Mouse (Mus musculus) kidney, postnatal 10 days (tissue): ENCODE data around the gene Hexim1.
A peak's percentile ranks its signal among the peaks of the same experiment; 100 is the strongest.

Experiments
- DNase-seq: peaks from one replicate; pipeline ENCODE4 v3.0.0; 2021; ENCODE audit warnings: mixed read lengths

Gene Hexim1

DNA sequence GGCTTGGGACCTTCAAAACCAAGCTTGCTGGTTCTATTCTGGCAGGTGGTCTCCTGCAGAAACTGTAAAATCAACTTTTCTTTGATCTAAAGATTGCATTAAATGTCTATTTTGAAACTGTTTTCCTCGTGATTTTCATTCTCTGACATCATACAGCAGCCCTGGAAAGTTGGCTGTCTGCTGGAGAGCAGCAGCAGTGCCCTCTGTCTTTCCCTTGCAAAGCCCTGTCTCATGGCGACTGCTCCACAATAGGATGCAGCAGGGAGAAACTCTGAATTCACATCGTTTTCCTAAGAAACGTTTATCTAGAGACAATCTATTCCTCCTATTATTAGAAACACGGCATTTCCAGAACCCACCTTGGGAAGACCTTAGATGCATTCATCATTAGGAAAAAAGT, 3.6 kb downstream of the Hexim1 start:
- no peak for DNase-seq

GRCm38 (mm10) chr11:103120315-103120714, 4.3 kb downstream of the Hexim1 start:
- DNase-seq, result no peak

- peak; percentile 77 for DNase-seq
Measured at GRCm38 (mm10) chr11:103131701-103132575, 15.9 kb downstream of the Hexim1 start, which contains the start of gene Hexim2. Hexim2 (plus strand) TSS chr11:103132429.

- DNase-seq, result peak; percentile 100
Measured at GRCm38 (mm10) chr11:103132576-103133455, 16.8 kb downstream of the Hexim1 start.

DNA sequence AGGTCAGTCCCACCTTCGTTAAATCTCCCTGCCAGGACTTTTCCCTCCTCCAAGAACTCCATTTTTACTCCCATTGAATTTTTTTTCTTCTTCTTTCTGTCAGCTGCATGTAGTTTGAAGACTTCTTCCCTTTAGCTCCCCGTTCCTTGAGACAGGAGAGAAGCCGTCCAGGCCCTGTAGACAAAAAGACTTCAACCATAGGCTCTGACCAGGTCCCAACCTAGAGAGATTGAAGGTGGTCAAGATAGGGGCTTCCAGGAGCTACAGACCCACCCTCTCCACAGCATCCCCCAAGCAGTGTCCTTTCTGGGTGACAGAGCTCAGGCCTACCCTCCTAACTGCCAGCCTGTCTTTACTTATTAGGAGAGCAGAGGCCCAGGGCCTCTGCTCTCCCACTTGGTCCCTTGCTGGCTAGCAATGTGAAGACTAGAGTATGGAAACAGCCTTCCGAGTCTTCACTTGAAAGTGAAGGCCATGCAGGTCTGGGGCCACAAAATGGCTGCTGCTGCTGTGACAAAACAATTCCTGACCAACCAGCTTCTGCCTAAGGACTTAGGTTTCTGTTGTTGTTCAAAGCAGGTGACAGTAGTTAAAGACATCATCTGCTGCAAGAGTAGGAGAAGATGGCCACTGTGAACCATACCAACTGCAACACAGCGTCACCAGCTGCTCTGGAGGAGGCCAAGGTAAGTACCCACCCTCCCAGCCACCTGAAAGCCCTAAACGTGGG, 17.6 kb downstream of the Hexim1 start:
- DNase-seq, result no peak

DNA sequence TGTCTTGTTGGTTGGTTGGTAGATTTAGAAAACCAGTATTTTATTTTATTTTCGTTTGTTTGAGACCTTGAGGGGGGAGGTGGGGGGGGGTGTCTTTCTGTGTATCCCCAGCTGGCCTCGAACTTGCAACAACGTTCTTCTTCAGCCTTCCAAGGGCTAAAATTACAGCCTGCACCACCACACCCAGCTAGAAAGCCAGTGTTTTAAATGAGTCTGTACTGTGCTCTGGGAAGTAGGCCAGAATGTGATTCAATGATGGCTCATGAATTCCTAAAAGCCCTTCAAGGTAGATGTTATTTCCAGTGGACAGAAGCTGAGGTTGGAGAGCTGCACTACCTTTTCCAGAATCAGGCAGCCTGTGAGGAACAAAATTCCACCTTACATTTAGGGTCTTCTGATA, 18.2 kb downstream of the Hexim1 start:
- DNase-seq, result no peak

DNA sequence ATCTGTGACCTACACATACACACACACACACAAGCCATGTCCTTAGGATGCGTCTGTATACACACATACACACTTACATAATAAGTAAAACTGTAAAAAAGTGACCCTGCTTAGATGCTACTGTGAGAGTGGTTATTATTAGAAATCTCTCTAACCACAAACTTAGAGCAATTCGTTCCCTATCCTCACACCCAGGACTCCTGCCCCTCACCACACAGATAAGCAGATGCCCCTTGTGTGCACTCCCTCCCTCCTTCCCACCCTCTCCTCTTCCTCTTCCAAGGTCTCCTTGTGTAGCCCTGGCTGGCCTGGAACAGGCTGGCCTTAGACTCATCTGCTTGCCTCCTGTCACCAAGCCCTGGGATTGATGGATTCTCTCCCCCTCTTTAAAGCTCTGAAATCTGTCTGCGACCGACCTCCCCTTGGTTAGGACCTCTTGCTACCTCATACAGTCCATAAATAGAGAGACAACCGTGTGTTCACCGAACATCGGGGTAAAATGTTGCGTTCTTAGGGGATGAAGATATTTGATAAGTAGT, 20.1 kb downstream of the Hexim1 start:
- DNase-seq, result no peak

DNA sequence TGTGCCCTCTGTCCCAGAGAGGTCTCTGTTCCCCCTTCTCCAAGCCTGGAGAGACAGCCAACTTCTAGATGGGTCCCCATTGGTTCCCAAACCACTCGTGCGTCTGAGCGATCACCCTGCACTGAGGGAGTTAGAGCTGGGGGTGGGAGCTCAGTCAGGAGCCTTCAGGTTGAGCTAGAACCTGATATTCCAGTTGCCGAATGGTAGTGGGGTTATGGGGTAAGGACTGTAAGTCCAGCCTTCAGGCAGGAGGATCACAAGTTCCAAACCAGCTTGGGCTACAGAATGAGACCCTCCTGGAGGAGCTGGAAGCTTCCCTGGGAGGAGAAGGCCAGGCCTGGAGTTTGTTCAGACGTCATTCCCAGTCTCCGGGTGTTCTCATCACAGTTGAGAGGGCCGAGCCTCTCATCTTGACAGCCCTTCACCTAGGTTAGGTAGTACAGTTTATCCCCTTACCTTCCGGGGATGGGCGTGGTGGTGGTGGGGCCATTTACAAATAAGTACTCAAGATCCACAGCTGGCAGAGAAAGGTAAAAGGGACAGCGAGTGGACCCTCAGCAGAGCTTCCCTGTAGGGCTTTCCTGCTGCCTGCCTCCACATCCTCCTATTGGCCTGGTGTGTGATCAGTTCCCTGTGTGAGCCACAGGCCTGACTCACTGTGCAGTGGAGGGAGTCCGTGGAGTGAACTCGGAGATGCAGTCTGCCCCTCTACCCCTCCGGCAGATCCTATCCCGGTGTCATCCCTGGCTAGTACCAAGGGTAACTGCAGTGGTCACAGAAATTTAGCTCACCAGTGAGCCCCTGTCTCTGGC, 24.1 kb downstream of the Hexim1 start:
- DNase-seq, result peak; percentile 23

DNA sequence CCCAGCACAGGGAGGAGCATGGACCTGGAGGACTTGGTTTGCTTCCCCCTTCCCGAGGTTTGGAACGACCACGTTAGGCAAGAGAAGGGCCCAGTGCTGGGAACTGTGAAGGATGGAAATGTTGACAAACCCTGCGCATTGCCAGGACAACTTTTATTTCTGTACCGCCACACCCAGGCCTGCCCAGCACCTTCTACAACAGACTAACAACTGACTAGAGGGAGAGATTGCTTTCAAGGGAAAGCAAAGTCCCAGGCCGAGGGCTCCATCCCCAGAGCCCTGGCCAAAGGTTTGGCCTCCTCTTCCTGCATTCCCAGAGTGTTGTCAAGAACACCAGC, 24.7 kb downstream of the Hexim1 start:
- DNase-seq, result no peak

DNA sequence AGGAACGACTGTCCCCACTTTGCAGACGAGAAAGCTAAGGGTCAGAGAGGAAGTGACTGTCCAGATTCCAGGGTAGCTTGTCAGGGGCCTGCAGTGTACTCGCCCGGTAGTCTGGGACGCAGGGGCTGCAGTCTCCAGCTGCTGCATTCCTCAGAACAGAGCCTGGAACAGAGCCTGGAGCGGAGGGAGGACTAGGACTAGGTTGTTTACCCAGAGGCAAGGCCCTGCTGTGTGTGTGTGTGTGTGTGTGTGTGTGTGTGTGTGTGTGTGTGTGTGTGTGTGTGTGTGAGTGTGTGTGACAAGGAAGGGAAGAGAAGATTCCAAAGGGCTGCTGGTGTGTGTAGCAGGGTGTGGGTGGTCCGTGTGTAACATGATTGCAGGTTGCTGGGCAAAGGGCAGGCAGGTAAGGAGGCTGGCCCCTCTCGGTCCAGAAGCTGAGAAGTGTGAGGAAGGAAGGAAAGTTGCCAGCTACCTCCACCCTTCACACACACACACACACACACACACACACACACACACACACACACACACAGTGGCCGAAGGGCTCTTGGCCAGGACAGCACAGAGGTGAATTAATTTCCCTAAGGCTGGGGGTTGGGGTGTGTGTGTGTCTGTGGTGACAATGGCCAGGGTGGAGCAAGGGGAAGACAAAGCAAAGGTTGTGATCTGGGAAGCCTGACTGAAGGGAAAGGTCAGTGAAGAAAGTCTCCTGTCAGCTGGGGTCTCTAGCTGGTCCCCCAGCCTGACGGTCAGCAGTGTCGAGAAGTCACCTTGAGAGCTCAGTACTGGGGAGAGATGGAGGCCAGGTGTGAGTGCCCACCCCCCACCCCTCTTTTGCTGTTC, 25.3 kb downstream of the Hexim1 start:
- DNase-seq, result peak; percentile 87

DNA sequence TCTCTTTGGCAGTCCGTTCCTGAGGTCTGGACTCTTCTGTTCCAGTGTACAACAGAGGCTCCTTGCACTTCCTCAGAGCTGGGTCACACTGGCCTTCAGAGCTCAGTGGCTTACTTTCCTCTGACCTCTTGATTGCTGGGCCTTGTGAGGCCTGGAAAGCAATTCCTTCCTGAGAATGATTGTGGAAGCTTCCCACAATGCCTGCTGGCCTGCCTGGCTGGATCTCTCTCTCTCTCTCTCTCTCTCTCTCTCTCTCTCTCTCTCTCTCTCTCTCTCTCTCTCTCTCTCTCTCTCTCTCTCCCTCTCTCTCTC, 25.9 kb downstream of the Hexim1 start:
- peak; percentile 54 for DNase-seq

DNA sequence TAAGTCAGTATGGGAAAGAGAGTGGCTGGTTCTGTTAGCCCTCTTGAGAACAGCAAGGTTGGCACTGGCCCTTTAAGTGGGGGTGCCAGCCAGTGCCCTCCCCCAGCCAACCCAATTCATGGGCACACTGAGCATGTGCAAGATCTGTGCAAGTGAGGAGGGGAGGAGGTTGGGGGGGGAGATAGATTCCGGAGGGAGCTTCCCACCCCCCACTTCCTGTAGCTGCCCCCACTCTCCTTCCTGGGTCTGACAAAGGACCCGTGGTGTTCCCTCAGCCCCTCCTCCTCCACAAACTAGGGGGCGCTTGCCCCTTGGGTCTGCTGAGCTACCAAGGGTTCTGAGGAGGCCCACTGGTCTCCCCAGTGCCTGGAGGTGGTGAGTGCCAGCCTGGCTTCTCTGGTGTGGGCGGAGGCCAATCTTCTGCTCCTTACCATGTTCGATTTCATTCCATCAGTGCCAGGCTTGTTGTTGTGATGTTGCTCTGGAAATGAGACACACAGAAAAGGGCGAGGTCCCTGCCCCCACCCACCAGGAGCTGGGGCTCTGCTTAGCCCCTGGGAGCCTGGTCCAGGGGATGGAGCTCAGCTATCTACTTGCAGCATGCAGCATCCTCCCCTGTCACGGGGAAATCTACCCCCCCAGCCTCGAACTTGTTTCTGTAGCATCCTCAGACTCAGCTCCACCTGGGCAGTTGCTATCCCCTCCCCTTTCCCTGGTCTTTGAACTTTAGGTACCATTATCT, 26.6 kb downstream of the Hexim1 start:
- peak; percentile 86 for DNase-seq

DNA sequence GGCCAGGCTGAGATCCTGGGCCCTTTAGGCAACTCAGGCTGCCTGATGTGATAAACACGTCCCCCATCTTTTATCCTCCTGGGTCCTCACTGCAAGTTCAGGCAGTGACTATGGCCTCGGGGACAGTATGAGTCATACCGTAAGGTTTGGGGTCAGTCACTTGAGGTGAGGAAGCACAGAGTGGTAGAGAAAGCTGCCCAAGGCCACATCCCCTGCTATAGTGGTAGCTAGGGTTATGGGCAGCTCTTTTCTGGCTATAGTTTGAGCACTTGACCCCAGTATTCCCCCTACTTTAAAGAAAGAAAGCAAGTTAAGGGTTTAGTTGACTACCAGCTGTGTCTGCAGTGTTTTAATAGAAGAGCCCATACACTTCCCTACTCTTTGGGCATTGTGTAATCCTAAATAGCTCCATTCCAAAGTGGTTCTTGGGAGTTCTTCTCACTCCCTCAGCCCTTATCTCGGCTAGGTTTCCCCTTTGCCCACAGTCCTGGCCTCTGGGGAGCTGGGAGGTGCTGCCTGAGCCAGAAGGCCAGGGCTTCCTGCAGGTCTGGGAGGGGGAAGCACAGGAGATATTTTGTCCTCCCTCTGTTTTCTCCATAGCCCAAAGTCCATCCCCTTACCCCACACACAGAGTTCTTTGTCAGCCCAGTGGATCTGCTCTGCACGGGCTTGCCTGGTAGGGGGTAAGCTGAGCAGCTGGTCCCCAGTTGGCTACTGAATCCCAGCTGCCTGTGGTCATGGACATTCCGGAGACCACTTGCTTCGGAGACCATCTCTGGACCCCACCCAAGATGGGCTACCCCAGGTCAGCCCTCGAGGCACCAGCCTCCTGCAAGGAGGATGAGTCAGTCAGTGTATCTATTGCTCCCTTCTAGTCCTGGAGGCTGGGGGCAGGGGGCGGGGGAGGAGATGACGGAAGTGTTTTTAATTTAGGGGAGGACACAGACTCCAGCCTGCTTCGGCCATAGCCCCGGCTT, 28.6 kb downstream of the Hexim1 start:
- peak; percentile 28 for DNase-seq

DNA sequence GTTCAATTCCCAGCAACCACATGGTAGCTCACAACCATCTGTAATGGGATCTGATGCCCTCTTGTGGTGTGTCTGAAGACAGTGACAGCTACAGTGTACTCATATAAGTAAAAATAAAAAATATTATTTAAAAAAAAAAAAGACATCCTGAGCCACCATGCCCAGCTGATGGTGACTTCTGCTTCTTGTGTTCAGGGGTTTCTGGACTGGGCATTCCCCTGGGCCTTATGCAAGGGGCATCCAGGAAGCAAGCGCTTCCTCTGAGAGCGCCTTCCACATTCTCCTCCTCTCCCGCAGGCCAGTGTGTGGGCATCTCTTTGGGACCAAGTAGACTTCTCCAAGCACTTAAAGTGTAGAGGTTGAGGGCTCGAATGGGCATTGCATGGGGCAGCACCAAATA, 30.4 kb downstream of the Hexim1 start:
- no peak for DNase-seq

DNA sequence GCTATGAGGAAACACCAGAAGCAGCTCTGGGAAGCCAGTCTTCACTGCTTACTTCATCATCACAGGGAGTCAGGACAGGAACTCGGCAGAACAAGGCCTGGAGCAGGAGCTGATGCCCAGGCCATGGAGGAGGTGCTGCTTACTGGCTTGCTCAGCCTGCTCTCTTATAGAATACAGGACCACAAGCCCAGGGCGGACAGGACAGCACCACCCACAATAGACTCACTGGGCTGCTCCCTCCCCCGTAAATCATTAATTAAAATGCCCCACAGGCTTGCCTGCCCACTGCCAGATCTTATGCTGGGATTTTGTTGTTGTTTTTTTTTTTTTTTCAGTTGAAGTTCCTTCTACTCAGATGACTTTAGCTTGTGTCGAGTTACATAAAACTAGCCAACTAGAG, 31.7 kb downstream of the Hexim1 start:
- peak; percentile 47 for DNase-seq

DNA sequence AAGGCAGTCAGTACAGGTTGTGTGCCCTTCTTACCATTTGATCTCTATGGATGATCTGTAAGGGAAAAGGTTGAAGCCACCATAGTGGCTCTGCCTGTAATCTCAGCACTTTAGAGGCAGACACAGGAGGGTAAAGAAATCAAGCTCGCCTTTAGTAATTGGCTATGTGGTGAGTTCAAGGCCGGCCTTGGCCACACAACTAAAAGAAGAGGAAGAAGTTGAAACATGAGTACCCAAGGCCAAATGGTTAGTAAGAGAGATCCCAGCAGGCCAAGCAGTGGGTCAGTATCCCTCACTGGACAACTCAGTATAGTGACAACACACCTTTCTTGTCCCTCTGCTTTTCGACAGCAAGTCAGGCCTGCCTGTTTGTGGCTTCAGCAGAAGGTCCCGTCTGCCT, 33.7 kb downstream of the Hexim1 start:
- DNase-seq, result no peak

DNA sequence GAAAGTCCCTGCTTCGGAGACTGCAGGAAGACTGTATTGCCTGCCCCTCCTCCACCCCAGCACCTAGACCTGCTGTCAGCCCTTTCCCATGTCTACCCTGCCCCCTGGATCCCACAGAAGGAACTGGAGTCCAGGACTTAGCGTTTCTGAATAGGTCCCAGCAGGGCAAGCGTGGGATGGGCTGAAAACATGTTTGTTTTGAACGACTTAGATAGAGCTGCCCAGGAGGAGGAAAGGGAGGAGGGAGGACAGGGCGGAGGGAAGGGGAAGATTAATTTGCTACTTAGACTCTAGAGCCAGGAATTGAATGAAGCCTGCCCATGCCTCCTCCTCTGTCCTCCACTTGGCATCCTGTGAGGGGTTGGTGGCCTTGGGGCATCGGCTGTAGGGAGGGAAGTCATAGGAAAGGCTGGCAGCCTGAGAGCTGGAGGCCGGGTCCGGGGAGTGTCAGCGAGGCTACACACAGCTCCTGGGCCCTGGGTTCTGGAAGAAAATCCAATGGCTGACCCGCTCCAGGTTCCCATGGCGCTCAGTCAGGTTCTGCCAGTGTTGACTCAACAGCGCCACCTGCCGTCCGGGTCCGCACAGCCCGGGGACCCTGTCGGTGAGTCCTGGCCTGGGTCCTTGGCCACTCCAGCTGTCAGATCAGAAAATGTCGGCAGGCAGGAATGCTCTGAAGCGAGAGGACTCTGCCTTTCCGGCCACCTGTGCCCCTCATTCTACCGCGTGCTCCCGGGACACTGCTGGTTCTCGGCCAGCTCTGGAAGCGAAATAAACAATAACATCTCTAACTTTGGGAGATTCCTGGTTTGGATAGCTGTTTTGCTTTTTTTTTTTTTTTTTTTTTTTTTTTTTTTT, 42.8 kb downstream of the Hexim1 start:
- DNase-seq, result peak; percentile 98

- peak; percentile 8 for DNase-seq
Measured at GRCm38 (mm10) chr11:103160738-103161137, 44.7 kb downstream of the Hexim1 start.
